Mouse (Mus musculus): ENCODE results near the gene Nxnl1. TPM values are rescaled to one million over a fixed set of nuclear protein-coding genes. Genes with fewer than 3 reads are reported as not detected.

The Nxnl1 gene
- total RNA-seq, 2 experiments from 2014 or later, result 0.18 TPM; not detected in 1

- intact Hi-C loops (cut with DNase I; ENCODE audit: low total_unique reads), result no loop called here
- DNase-seq, result no peak
Observed at GRCm38 (mm10) chr8:71591017-71591416, 24.6 kb upstream of the Nxnl1 start.

- intact Hi-C loops (cut with DNase I; ENCODE audit: low total_unique reads), result no loop called here
- no peak for DNase-seq
Observed at GRCm38 (mm10) chr8:71588762-71589161, 22.4 kb upstream of the Nxnl1 start.

- DNase-seq, result no peak
- intact Hi-C loops (cut with DNase I; ENCODE audit: low total_unique reads), result no loop called here
Observed at GRCm38 (mm10) chr8:71586891-71587290, 20.5 kb upstream of the Nxnl1 start.

- DNase-seq, result no peak
- intact Hi-C loops (cut with DNase I; ENCODE audit: low total_unique reads), result no loop called here
Observed at GRCm38 (mm10) chr8:71580201-71580600, 13.8 kb upstream of the Nxnl1 start.

GRCm38 (mm10) chr8:71579476-71579875 lies 13.1 kb upstream of the Nxnl1 start:
- intact Hi-C loops (cut with DNase I; ENCODE audit: low total_unique reads), result no loop called here

GRCm38 (mm10) chr8:71579009-71579408 lies 12.6 kb upstream of the Nxnl1 start:
- intact Hi-C loops (cut with DNase I; ENCODE audit: low total_unique reads), result no loop called here
- no peak for DNase-seq

More at GRCm38 (mm10) chr8:71579476-71579875, 13.1 kb upstream of the Nxnl1 start:
- peak; percentile 68 for DNase-seq

GRCm38 (mm10) chr8:71577856-71578387 lies 11.5 kb upstream of the Nxnl1 start:
- intact Hi-C loops (cut with DNase I; ENCODE audit: low total_unique reads), result no loop called here
- DNase-seq, result no peak

- no peak for DNase-seq
- intact Hi-C loops (cut with DNase I; ENCODE audit: low total_unique reads), result no loop called here
Observed at GRCm38 (mm10) chr8:71575020-71575419, 8.6 kb upstream of the Nxnl1 start.

GRCm38 (mm10) chr8:71574426-71574825 lies 8.0 kb upstream of the Nxnl1 start:
- DNase-seq, result no peak

GRCm38 (mm10) chr8:71572847-71573633 lies 6.6 kb upstream of the Nxnl1 start:
- DNase-seq, result peak; percentile 72
- intact Hi-C loops (cut with DNase I; ENCODE audit: low total_unique reads), result no loop called here

More at GRCm38 (mm10) chr8:71574426-71574825, 8.0 kb upstream of the Nxnl1 start:
- intact Hi-C loops (cut with DNase I; ENCODE audit: low total_unique reads), result no loop called here

GRCm38 (mm10) chr8:71572077-71572476 lies 5.7 kb upstream of the Nxnl1 start:
- DNase-seq, result no peak
- intact Hi-C loops (cut with DNase I; ENCODE audit: low total_unique reads), result no loop called here

GRCm38 (mm10) chr8:71570291-71570954 lies 4.0 kb upstream of the Nxnl1 start:
- intact Hi-C loops (cut with DNase I; ENCODE audit: low total_unique reads), result no loop called here
- peak; percentile 87 for DNase-seq

GRCm38 (mm10) chr8:71569366-71570290 lies 3.2 kb upstream of the Nxnl1 start:
- intact Hi-C loops (cut with DNase I; ENCODE audit: low total_unique reads), result no loop called here
- peak; percentile 80 for DNase-seq

- DNase-seq, result no peak
- intact Hi-C loops (cut with DNase I; ENCODE audit: low total_unique reads), result no loop called here
Observed at GRCm38 (mm10) chr8:71568941-71569340, 2.5 kb upstream of the Nxnl1 start.

- intact Hi-C loops (cut with DNase I; ENCODE audit: low total_unique reads), result no loop called here
- DNase-seq, result peak; percentile 80
Observed at GRCm38 (mm10) chr8:71568387-71568937, 2.1 kb upstream of the Nxnl1 start, which contains the start of gene Slc27a1. Gene Slc27a1 (plus strand): TSS chr8:71568882.

GRCm38 (mm10) chr8:71567587-71567986 lies 1.2 kb upstream of the Nxnl1 start:
- DNase-seq, result no peak
- intact Hi-C loops (cut with DNase I; ENCODE audit: low total_unique reads), result no loop called here

- no peak for DNase-seq
- intact Hi-C loops (cut with DNase I; ENCODE audit: low total_unique reads), result loop anchor here (2.0 kb wide), 2 partner anchors 33 to 97 kb away; partner anchors contain the start of gene Fam129c
Observed at GRCm38 (mm10) chr8:71563992-71564391, 2.4 kb downstream of the Nxnl1 start.

GRCm38 (mm10) chr8:71562751-71563150 lies 3.6 kb downstream of the Nxnl1 start:
- DNase-seq, result peak; percentile 85
- intact Hi-C loops (cut with DNase I; ENCODE audit: low total_unique reads), result loop anchor here (2.0 kb wide), 1 partner anchor 34 kb away; the partner anchor contains the start of gene Fam129c

GRCm38 (mm10) chr8:71561401-71561800 lies 5.0 kb downstream of the Nxnl1 start:
- DNase-seq, result no peak
- intact Hi-C loops (cut with DNase I; ENCODE audit: low total_unique reads), result no loop called here
